Mouse (Mus musculus) myocyte (in vitro differentiated cells): ENCODE data around the gene Sco1.

Source experiments
- POLR2A ChIP-seq: IDR thresholded peaks from one replicate; pipeline ENCODE4 v1.6.1; 2011; ENCODE audit warnings: low read depth, mild to moderate bottlenecking, control low read depth, moderate library complexity; ENCODE audit not compliant: insufficient read length
- USF1 ChIP-seq: IDR thresholded peaks from one replicate; pipeline ENCODE4 v1.6.1; 2011; ENCODE audit warnings: low read depth, mild to moderate bottlenecking, control low read depth, moderate library complexity

GRCm38 (mm10) chr11:67052321-67052952 is at the start of gene Sco1, which contains the start of gene Adprm:
- TF ChIP-seq USF1, result no peak
- TF ChIP-seq POLR2A, result peak; percentile 99
